Mouse (Mus musculus): ENCODE results near the gene Rnf208.

DNA sequence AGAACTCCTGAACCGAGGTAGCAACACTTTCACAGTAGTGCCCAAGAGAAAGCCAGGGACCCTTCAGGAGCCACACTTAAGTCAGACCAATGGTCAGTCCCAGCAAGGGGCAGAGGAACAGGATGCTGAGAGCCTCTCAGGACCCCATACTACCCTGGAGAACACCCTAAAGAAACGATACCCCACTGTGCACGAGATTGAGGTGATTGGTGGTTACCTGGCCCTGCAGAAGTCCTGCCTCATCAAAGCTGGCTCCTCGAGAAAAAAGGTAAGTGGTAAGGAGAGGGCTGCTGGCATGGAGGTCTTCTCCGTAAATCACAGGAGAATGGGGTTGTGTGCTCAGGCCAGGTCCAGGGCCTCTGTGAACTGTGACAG, 22.2 kb downstream of the Rnf208 start:
- no peak for TF ChIP-seq CTCF (IDR thresholded peaks at IDR 0.05; ENCODE audit: low read depth, low read length)
- TF ChIP-seq POLR2A (IDR thresholded peaks at IDR 0.05; ENCODE audit: extremely low read depth, insufficient read depth, low read length): no peak

Data from liver, adult 2 months (tissue).